Mouse (Mus musculus) MEL (cell line): ENCODE measurements around the gene Adcy7. TPM values are rescaled to one million over a fixed set of nuclear protein-coding genes. Genes with fewer than 3 reads are reported as not detected.

Experiments
- DNase-seq: peaks from one replicate; pipeline ENCODE4 v3.0.0; 2011; ENCODE audit warnings: low read depth, low spot score
- H3K27ac ChIP-seq: 2 replicates; pipeline ENCODE4 v1.5.1; 2012; ENCODE audit warnings: low read depth, mild to moderate bottlenecking, control low read depth, low read length, moderate library complexity; ENCODE audit not compliant: control insufficient read depth
- H3K27me3 ChIP-seq, 2 experiments: fragments of 150-350 bp in 1 of 2; sonication (generic) in 1 of 2; 2 replicates each; pipeline ENCODE4 v1.6.1; 2012; ENCODE audit warnings: low read length in 2 of 2, mild to moderate bottlenecking in 2 of 2, improper control_type of control experiment in 1 of 2, moderate library complexity in 1 of 2; ENCODE audit not compliant: insufficient read depth in 2 of 2, control insufficient read depth in 1 of 2
- H3K36me3 ChIP-seq, 2 experiments: 2 replicates each; pipeline ENCODE4 v1.6.1; 2012 to 2014; ENCODE audit warnings: low read length in 2 of 2, improper control_type of control experiment in 1 of 2, inconsistent platforms in 1 of 2, mild to moderate bottlenecking in 1 of 2; ENCODE audit not compliant: insufficient read depth in 2 of 2, control insufficient read depth in 1 of 2
- H3K4me1 ChIP-seq, 2 experiments: fragments of 150-350 bp in 1 of 2; sonication (generic) in 1 of 2; 2 replicates each; pipeline ENCODE4 v1.6.1; 2012; ENCODE audit warnings: low read length in 2 of 2, improper control_type of control experiment in 1 of 2, mild to moderate bottlenecking in 1 of 2; ENCODE audit not compliant: insufficient read depth in 2 of 2, control insufficient read depth in 1 of 2
- H3K4me3 ChIP-seq, 2 experiments: fragments of 150-350 bp in 1 of 2; sonication (generic) in 1 of 2; 2 replicates each; pipeline ENCODE4 v1.5.1; 2012; ENCODE audit warnings: low read depth in 2 of 2, low read length in 2 of 2, mild to moderate bottlenecking in 2 of 2, moderate library complexity in 2 of 2, control low read depth in 1 of 2, improper control_type of control experiment in 1 of 2; ENCODE audit not compliant: control insufficient read depth in 1 of 2, insufficient read depth in 1 of 2
- H3K79me2 ChIP-seq: 2 replicates; pipeline ENCODE4 v1.6.1; 2012; ENCODE audit warnings: mild to moderate bottlenecking, low read length, moderate library complexity; ENCODE audit not compliant: control insufficient read depth, poor library complexity, insufficient read depth
- H3K9ac ChIP-seq: 2 replicates; pipeline ENCODE4 v1.6.1; 2012; ENCODE audit warnings: low read depth, mild to moderate bottlenecking, control low read depth, low read length, moderate library complexity; ENCODE audit not compliant: control insufficient read depth, poor library complexity, severe bottlenecking
- H3K9me3 ChIP-seq: fragments of 150-350 bp; sonication (generic); replicated peaks from 2 replicates; pipeline ENCODE4 v1.6.1; 2012; ENCODE audit warnings: mild to moderate bottlenecking, low read length, improper control_type of control experiment, moderate library complexity; ENCODE audit not compliant: insufficient read depth
- BHLHE40 ChIP-seq: IDR thresholded peaks from 2 replicates; pipeline ENCODE4 v1.6.1; 2012; ENCODE audit warnings: low read depth, mild to moderate bottlenecking, inconsistent platforms, low read length, improper control_type of control experiment, borderline replicate concordance
- CHD1 ChIP-seq: IDR thresholded peaks from 2 replicates; pipeline ENCODE4 v1.6.1; 2012; ENCODE audit warnings: low read depth, mild to moderate bottlenecking, inconsistent platforms, low read length, improper control_type of control experiment
- E2F4 ChIP-seq: IDR thresholded peaks from 2 replicates; pipeline ENCODE4 v1.6.1; 2011; ENCODE audit warnings: low read depth, low read length, improper control_type of control experiment, borderline replicate concordance
- EP300 ChIP-seq, 2 experiments: IDR thresholded peaks; 2 replicates each; pipeline ENCODE4 v1.6.1; 2011; ENCODE audit warnings: improper control_type of control experiment in 2 of 2, low read length in 2 of 2, low read depth in 1 of 2, mild to moderate bottlenecking in 1 of 2
- ETS1 ChIP-seq: IDR thresholded peaks from 2 replicates; pipeline ENCODE4 v1.6.1; 2012; ENCODE audit warnings: low read depth, mild to moderate bottlenecking, inconsistent platforms, low read length, improper control_type of control experiment, moderate library complexity
- GABPA ChIP-seq: IDR thresholded peaks from 2 replicates; pipeline ENCODE4 v1.6.1; 2012; ENCODE audit warnings: low read depth, mild to moderate bottlenecking, inconsistent platforms, low read length, improper control_type of control experiment, moderate library complexity
- HCFC1 ChIP-seq: IDR thresholded peaks from 2 replicates; pipeline ENCODE4 v1.6.1; 2012; ENCODE audit warnings: low read depth, mild to moderate bottlenecking, inconsistent platforms, low read length, improper control_type of control experiment, moderate library complexity
- MEF2A ChIP-seq: IDR thresholded peaks from 2 replicates; pipeline ENCODE4 v1.6.1; 2014; ENCODE audit warnings: low read depth, mild to moderate bottlenecking, inconsistent platforms, low read length, improper control_type of control experiment; ENCODE audit not compliant: poor library complexity, insufficient replicate concordance, severe bottlenecking; ENCODE audit errors: extremely low read depth
- MYB ChIP-seq: IDR thresholded peaks from 2 replicates; pipeline ENCODE4 v1.6.1; 2011; ENCODE audit warnings: mild to moderate bottlenecking, low read depth, low read length, improper control_type of control experiment
- NELFE ChIP-seq: IDR thresholded peaks from 2 replicates; pipeline ENCODE4 v1.6.1; 2011; ENCODE audit warnings: low read depth, low read length, improper control_type of control experiment
- POLR2A ChIP-seq, 2 experiments: IDR thresholded peaks; 2 replicates each; pipeline ENCODE4 v1.6.1; 2011 to 2012; ENCODE audit warnings: low read length in 2 of 2, mild to moderate bottlenecking in 2 of 2, control low read depth in 1 of 2, improper control_type of control experiment in 1 of 2, low read depth in 1 of 2, moderate library complexity in 1 of 2; ENCODE audit not compliant: control insufficient read depth in 1 of 2, insufficient read depth in 1 of 2, poor library complexity in 1 of 2
- RAD21 ChIP-seq: IDR thresholded peaks from 2 replicates; pipeline ENCODE4 v1.6.1; 2011; ENCODE audit warnings: mild to moderate bottlenecking, low read depth, low read length, improper control_type of control experiment
- RCOR1 ChIP-seq: IDR thresholded peaks from 2 replicates; pipeline ENCODE4 v1.6.1; 2012; ENCODE audit warnings: low read depth, mild to moderate bottlenecking, inconsistent platforms, low read length, improper control_type of control experiment
- TBP ChIP-seq: IDR thresholded peaks from 2 replicates; pipeline ENCODE4 v1.8.0; 2011; ENCODE audit warnings: low read depth, low read length, improper control_type of control experiment
- USF1 ChIP-seq: IDR thresholded peaks from 2 replicates; pipeline ENCODE4 v1.6.1; 2014; ENCODE audit warnings: low read depth, mild to moderate bottlenecking, inconsistent platforms, low read length, improper control_type of control experiment, moderate library complexity
- ZKSCAN1 ChIP-seq: IDR thresholded peaks from 2 replicates; pipeline ENCODE4 v1.6.1; 2012; ENCODE audit warnings: low read depth, mild to moderate bottlenecking, inconsistent platforms, low read length, improper control_type of control experiment, moderate library complexity
- ZMIZ1 ChIP-seq: IDR thresholded peaks from 2 replicates; pipeline ENCODE4 v1.6.1; 2012; ENCODE audit warnings: low read depth, mild to moderate bottlenecking, inconsistent platforms, low read length, improper control_type of control experiment, moderate library complexity
- polyA plus RNA-seq, 2 experiments: library from polyadenylated mRNA; stranded (reverse) in 1 of 2; unstranded in 1 of 2; fragments of >175 nt in 1 of 2; fragments of >200 nt in 1 of 2; gene quantifications; 2 replicates each; pipeline versions ENCODE4 v1.2.1 to v1.2.4; 2012; ENCODE audit warnings: low replicate concordance in 2 of 2, low read depth in 1 of 2; ENCODE audit not compliant: insufficient read length in 2 of 2, insufficient read depth in 1 of 2, missing spikeins in 1 of 2
- total RNA-seq: library from RNA; depleted of rRNA; stranded (reverse); fragments of 300-350 nt; gene quantifications from 2 replicates; pipeline ENCODE4 v1.2.3, GENCODE M21; 2012

Gene Adcy7
- total and polyA plus RNA-seq, 3 experiments: 62.9 to 83.7 TPM; not detected in 1

- Histone ChIP-seq H3K4me3 (no peak overlapping the region), H3K9me3 (no peaks in the 10 kb centered on the region), H3K36me3 (peaks cover 1 to 9% of the 10 kb centered on the region in 2 experiments; a peak in 3 of 4 replicates), H3K27ac (no peak overlapping the region), H3K4me1 (peaks cover 0 to 9% of the 10 kb centered on the region in 2 experiments; a peak in 3 of 4 replicates), H3K79me2 (peaks cover 9% of the 10 kb centered on the region; the same call in 1 of the 2 replicates), H3K9ac (no peak overlapping the region), H3K27me3 (no peaks in the 10 kb centered on the region)
- TF ChIP-seq ZMIZ1: no peak
- TF ChIP-seq USF1: no peak
- TF ChIP-seq HCFC1: no peak
- no peak for TF ChIP-seq RAD21
- DNase-seq: no peak
Measured at GRCm38 (mm10) chr8:88239277-88239676, 32.9 kb upstream of the Adcy7 start.

- Histone ChIP-seq H3K9me3 (no peaks in the 10 kb centered on the region), H3K27me3 (no peaks in the 10 kb centered on the region), H3K27ac (no peak overlapping the region), H3K79me2 (peaks cover 9% of the 10 kb centered on the region; the same call in 1 of the 2 replicates), H3K9ac (no peak overlapping the region), H3K36me3 (peaks cover 7 to 9% of the 10 kb centered on the region in 2 experiments), H3K4me1 (peaks cover 0 to 9% of the 10 kb centered on the region in 2 experiments; a peak in 3 of 4 replicates), H3K4me3 (no peak overlapping the region)
- TF ChIP-seq CHD1 (no peak), E2F4 (no peak), MYB (no peak), USF1 (no peak), TBP (no peak), GABPA (no peak), BHLHE40 (no peak), EP300 (IDR thresholded peaks at IDR 0.05; ENCODE audit: low read depth in 1 of 2, low read length in 2 of 2) (no peak), RCOR1 (no peak), ETS1 (no peak), MEF2A (no peak), POLR2A (IDR thresholded peaks at IDR 0.05; ENCODE audit: control insufficient read depth in 1 of 2, insufficient read depth in 1 of 2, low read depth in 1 of 2, low read length in 2 of 2, poor library complexity in 1 of 2) (no peak), NELFE (no peak), ZKSCAN1 (no peak)
- DNase-seq: peak; percentile 73
Measured at GRCm38 (mm10) chr8:88241871-88242270, 30.3 kb upstream of the Adcy7 start.
